Mouse (Mus musculus): ENCODE measurements around the gene Mllt10. TPM values are rescaled to one million over a fixed set of nuclear protein-coding genes. Genes with fewer than 3 reads are reported as not detected.

The Mllt10 gene
- polyA plus RNA-seq, 1 experiment from 2014 or later: 73.6 TPM

Small RNA genes lying within 50 kb of the gene (microRNA-seq; reads per million reads assigned to microRNA genes)
- gene Gm23638 (not detected), gene Mir7655 (11.6 reads per million, percentile 29 among the genes with 10 or more reads in this experiment)

Other genes starting within 250 kb of the Mllt10 start
- gene H2al2a, start 58.3 kb upstream of the Mllt10 start, polyA plus RNA-seq (2015; fragmentation: Nextera tagmentation; extraction: Ambion mirVana): not detected in 2 replicates
- 13.7 and 15.0 TPM in 2 replicates for gene A930004D18Rik, start 17.5 kb upstream of the Mllt10 start, polyA plus RNA-seq (2015; fragmentation: Nextera tagmentation; extraction: Ambion mirVana)
- gene Skida1, start 6.2 kb upstream of the Mllt10 start, polyA plus RNA-seq (2015; fragmentation: Nextera tagmentation; extraction: Ambion mirVana): 8.3 and 9.8 TPM in 2 replicates